Mouse (Mus musculus): ENCODE measurements around the gene Pphln1. TPM values are rescaled to one million over a fixed set of nuclear protein-coding genes. Genes with fewer than 3 reads are reported as not detected.

The Pphln1 gene
- polyA plus RNA-seq, 1 experiment, result 33.7 TPM

DNA sequence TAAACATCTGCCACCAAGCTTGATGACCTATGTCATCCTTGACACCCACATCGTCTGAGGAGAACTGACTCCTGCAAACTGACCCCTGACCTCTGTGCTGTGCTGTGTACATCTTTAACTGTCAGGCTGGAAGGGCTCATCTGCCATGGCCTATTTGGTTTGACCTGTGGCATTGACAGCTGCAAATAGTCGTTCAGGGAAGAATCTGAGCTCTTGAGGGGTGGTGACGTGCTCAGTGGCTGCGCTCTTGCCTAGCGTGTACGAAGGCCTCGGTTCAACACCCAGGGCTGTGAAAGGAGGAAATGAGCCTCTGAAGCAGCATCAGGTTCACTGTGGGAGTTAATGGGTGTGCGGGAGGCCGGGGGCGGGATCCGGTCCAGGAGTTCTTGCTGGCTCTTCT lies 35.7 kb downstream of the Pphln1 start:
- Histone ChIP-seq H3K4me1 (ENCODE audit: control insufficient read depth, insufficient read depth, low read length) (peaks cover 5% of the 10 kb centered on the region), H3K27ac (ENCODE audit: control insufficient read depth, insufficient read depth, low read depth, low read length) (no peak overlapping the region), H3K36me3 (ENCODE audit: control insufficient read depth, insufficient read depth, low read length) (no peaks in the 10 kb centered on the region; the same call in 1 of the 2 replicates), H3K4me3 (ENCODE audit: control insufficient read depth, low read depth, low read length) (peak overlapping the region; percentile 66), H3K27me3 (ENCODE audit: control insufficient read depth, insufficient read depth, low read length) (no peaks in the 10 kb centered on the region)
- no peak for TF ChIP-seq POLR2A (IDR thresholded peaks at IDR 0.05; ENCODE audit: control insufficient read depth, low read depth, low read length)
- TF ChIP-seq CTCF (IDR thresholded peaks at IDR 0.05; ENCODE audit: control insufficient read depth, insufficient read depth, insufficient replicate concordance, low read depth, low read length), result no peak

DNA sequence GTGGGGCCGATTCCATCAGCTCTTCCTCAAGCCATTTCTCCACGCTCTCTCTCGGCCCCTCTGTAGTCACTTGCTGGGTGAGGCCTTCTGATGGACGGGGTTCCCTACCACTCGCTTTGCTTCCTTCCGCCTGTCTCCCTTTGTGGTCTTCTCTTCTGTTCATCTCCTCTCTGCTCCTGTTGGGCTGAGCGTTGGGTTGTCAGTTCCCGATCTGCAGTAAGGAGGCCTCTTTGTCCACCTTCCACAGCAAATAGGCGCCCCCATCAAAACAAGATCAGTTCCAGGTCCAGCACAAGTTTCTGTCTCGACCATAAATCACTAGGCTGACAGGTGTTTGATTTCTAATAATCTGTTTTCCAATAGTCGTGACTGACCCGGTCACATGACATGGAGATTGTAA lies 37.8 kb downstream of the Pphln1 start:
- Histone ChIP-seq H3K27ac (ENCODE audit: control insufficient read depth, insufficient read depth, low read depth, low read length) (no peak overlapping the region), H3K4me1 (ENCODE audit: control insufficient read depth, insufficient read depth, low read length) (peaks cover 5% of the 10 kb centered on the region), H3K27me3 (ENCODE audit: control insufficient read depth, insufficient read depth, low read length) (no peaks in the 10 kb centered on the region), H3K36me3 (ENCODE audit: control insufficient read depth, insufficient read depth, low read length) (no peaks in the 10 kb centered on the region), H3K4me3 (ENCODE audit: control insufficient read depth, low read depth, low read length) (peak overlapping the region; percentile 82)
- TF ChIP-seq CTCF (IDR thresholded peaks at IDR 0.05; ENCODE audit: control insufficient read depth, insufficient read depth, insufficient replicate concordance, low read depth, low read length), result no peak
- TF ChIP-seq POLR2A (IDR thresholded peaks at IDR 0.05; ENCODE audit: control insufficient read depth, low read depth, low read length), result no peak

- peak; percentile 66; the same call in 1 of the 2 replicates for TF ChIP-seq CTCF (IDR thresholded peaks at IDR 0.05; ENCODE audit: control insufficient read depth, insufficient read depth, insufficient replicate concordance, low read depth, low read length)
- TF ChIP-seq POLR2A (IDR thresholded peaks at IDR 0.05; ENCODE audit: control insufficient read depth, low read depth, low read length), result no peak
- H3K27me3 ChIP-seq (ENCODE audit: control insufficient read depth, insufficient read depth, low read length), result no peaks in the 10 kb centered on the region
- peaks cover 1% of the 10 kb centered on the region for H3K36me3 ChIP-seq (ENCODE audit: control insufficient read depth, insufficient read depth, low read length)
- H3K4me1 ChIP-seq (ENCODE audit: control insufficient read depth, insufficient read depth, low read length), result peaks cover 3% of the 10 kb centered on the region; the same call in 1 of the 2 replicates
- H3K27ac ChIP-seq (ENCODE audit: control insufficient read depth, insufficient read depth, low read depth, low read length), result no peak overlapping the region
- no peak overlapping the region for H3K4me3 ChIP-seq (ENCODE audit: control insufficient read depth, low read depth, low read length)
Measured at GRCm38 (mm10) chr15:93438663-93439062, 40.5 kb downstream of the Pphln1 start.

DNA sequence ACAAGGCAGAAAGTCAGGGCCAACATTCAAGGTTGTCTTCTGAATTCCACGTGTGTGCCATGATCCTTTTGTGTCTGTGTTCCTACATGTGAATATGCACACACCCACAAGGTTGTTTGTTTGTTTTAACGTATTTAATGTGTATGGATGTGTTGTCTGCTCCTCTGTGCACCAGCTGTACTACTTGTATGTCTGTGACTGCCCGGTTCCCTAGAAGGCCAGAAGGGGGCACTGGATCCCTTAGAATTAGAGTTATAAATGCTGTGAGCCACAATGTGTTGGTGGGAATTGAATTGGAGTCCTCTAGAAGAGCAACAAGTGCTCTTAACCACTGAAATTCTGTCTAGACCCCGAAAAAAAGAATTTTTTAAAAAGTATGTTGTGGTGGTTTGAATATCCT lies 44.1 kb downstream of the Pphln1 start:
- TF ChIP-seq POLR2A (IDR thresholded peaks at IDR 0.05; ENCODE audit: control insufficient read depth, low read depth, low read length), result no peak
- Histone ChIP-seq H3K36me3 (ENCODE audit: control insufficient read depth, insufficient read depth, low read length) (peaks cover 1% of the 10 kb centered on the region), H3K4me1 (ENCODE audit: control insufficient read depth, insufficient read depth, low read length) (peaks cover 2% of the 10 kb centered on the region; the same call in 1 of the 2 replicates), H3K27ac (ENCODE audit: control insufficient read depth, insufficient read depth, low read depth, low read length) (no peak overlapping the region), H3K27me3 (ENCODE audit: control insufficient read depth, insufficient read depth, low read length) (no peaks in the 10 kb centered on the region), H3K4me3 (ENCODE audit: control insufficient read depth, low read depth, low read length) (no peak overlapping the region)

- no peak for TF ChIP-seq POLR2A (IDR thresholded peaks at IDR 0.05; ENCODE audit: control insufficient read depth, low read depth, low read length)
- no peak for TF ChIP-seq CTCF (IDR thresholded peaks at IDR 0.05; ENCODE audit: control insufficient read depth, insufficient read depth, insufficient replicate concordance, low read depth, low read length)
- no peak overlapping the region for H3K4me3 ChIP-seq (ENCODE audit: control insufficient read depth, low read depth, low read length)
- no peak overlapping the region for H3K27ac ChIP-seq (ENCODE audit: control insufficient read depth, insufficient read depth, low read depth, low read length)
- H3K27me3 ChIP-seq (ENCODE audit: control insufficient read depth, insufficient read depth, low read length), result no peaks in the 10 kb centered on the region
- H3K4me1 ChIP-seq (ENCODE audit: control insufficient read depth, insufficient read depth, low read length), result peaks cover 2% of the 10 kb centered on the region; the same call in 1 of the 2 replicates
- H3K36me3 ChIP-seq (ENCODE audit: control insufficient read depth, insufficient read depth, low read length), result peaks cover 1% of the 10 kb centered on the region
Measured at GRCm38 (mm10) chr15:93443676-93444075, 45.5 kb downstream of the Pphln1 start.

DNA sequence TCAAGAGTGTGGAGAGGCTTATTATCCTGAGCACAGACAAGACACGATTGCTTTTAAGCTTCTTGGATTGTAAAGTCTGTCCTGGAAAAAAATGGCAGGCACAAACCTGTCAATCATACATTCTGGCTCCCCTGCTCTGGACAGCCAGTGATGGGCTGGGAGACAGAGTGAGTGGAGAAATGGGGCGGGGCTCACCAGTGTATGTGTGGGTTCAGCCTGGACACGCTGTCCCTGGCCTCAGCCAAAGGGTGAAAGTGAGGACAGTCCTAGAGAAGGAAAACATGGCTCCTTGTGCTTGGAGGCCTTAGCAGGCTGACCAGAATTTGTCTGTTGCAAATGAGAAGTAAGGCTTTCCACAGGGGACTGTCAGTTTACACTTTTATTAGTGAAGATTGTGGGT lies 50.7 kb downstream of the Pphln1 start:
- no peaks in the 10 kb centered on the region for H3K36me3 ChIP-seq (ENCODE audit: control insufficient read depth, insufficient read depth, low read length)

GRCm38 (mm10) chr15:93453296-93453695 lies 55.1 kb downstream of the Pphln1 start:
- no peaks in the 10 kb centered on the region for H3K36me3 ChIP-seq (ENCODE audit: control insufficient read depth, insufficient read depth, low read length)
- H3K27me3 ChIP-seq (ENCODE audit: control insufficient read depth, insufficient read depth, low read length), result no peaks in the 10 kb centered on the region
- H3K4me1 ChIP-seq (ENCODE audit: control insufficient read depth, insufficient read depth, low read length), result no peaks in the 10 kb centered on the region
- H3K4me3 ChIP-seq (ENCODE audit: control insufficient read depth, low read depth, low read length), result no peak overlapping the region
- no peak overlapping the region for H3K27ac ChIP-seq (ENCODE audit: control insufficient read depth, insufficient read depth, low read depth, low read length)
- TF ChIP-seq CTCF (IDR thresholded peaks at IDR 0.05; ENCODE audit: control insufficient read depth, insufficient read depth, insufficient replicate concordance, low read depth, low read length) (no peak), POLR2A (IDR thresholded peaks at IDR 0.05; ENCODE audit: control insufficient read depth, low read depth, low read length) (no peak)

More for the DNA sequence above, 50.7 kb downstream of the Pphln1 start:
- Histone ChIP-seq H3K4me3 (ENCODE audit: control insufficient read depth, low read depth, low read length) (no peak overlapping the region), H3K27me3 (ENCODE audit: control insufficient read depth, insufficient read depth, low read length) (no peaks in the 10 kb centered on the region), H3K27ac (ENCODE audit: control insufficient read depth, insufficient read depth, low read depth, low read length) (no peak overlapping the region), H3K4me1 (ENCODE audit: control insufficient read depth, insufficient read depth, low read length) (no peaks in the 10 kb centered on the region)
- TF ChIP-seq CTCF (IDR thresholded peaks at IDR 0.05; ENCODE audit: control insufficient read depth, insufficient read depth, insufficient replicate concordance, low read depth, low read length), result no peak
- no peak for TF ChIP-seq POLR2A (IDR thresholded peaks at IDR 0.05; ENCODE audit: control insufficient read depth, low read depth, low read length)

DNA sequence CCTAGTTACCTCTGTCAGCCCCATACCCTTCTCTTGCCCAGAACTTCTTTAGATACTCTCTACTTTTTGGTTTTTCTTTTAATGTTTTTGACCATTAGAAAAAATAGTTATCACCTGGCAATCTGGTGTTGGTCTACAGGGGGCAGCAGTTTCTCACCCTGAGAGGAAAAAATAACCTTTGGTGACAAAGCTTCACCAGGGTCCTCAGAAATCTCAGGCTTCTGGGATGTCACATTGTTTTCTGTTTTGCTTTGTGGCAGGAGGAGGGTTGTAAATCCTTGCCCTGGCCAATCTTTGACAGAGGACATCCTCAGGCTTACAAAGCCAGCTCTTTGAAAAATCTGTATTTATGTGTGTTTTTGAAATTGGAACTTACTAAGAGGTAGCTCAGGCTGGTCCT lies 57.9 kb downstream of the Pphln1 start:
- Histone ChIP-seq H3K4me1 (ENCODE audit: control insufficient read depth, insufficient read depth, low read length) (no peaks in the 10 kb centered on the region), H3K27ac (ENCODE audit: control insufficient read depth, insufficient read depth, low read depth, low read length) (no peak overlapping the region), H3K36me3 (ENCODE audit: control insufficient read depth, insufficient read depth, low read length) (no peaks in the 10 kb centered on the region), H3K27me3 (ENCODE audit: control insufficient read depth, insufficient read depth, low read length) (no peaks in the 10 kb centered on the region), H3K4me3 (ENCODE audit: control insufficient read depth, low read depth, low read length) (no peak overlapping the region)
- TF ChIP-seq CTCF (IDR thresholded peaks at IDR 0.05; ENCODE audit: control insufficient read depth, insufficient read depth, insufficient replicate concordance, low read depth, low read length) (no peak), POLR2A (IDR thresholded peaks at IDR 0.05; ENCODE audit: control insufficient read depth, low read depth, low read length) (no peak)
